Mouse (Mus musculus) adrenal gland (tissue): Measurements from ENCODE around the gene Ubn1.

Source experiments
- intact Hi-C: fragments of 180-260 bp; cut with DNase I; formaldehyde crosslinking; loops from one replicate; pipeline ENCODE4 v1.15.1; 2025

Gene Ubn1

GRCm38 (mm10) chr16:5070321-5070720, 20.5 kb downstream of the Ubn1 start:
- intact Hi-C loops, result no loop called here

- intact Hi-C loops, result no loop called here
These were observed 22.1 kb downstream of the Ubn1 start for GRCm38 (mm10) chr16:5071974-5072373.

GRCm38 (mm10) chr16:5074341-5074740, 24.5 kb downstream of the Ubn1 start:
- intact Hi-C loops, result no loop called here

DNA sequence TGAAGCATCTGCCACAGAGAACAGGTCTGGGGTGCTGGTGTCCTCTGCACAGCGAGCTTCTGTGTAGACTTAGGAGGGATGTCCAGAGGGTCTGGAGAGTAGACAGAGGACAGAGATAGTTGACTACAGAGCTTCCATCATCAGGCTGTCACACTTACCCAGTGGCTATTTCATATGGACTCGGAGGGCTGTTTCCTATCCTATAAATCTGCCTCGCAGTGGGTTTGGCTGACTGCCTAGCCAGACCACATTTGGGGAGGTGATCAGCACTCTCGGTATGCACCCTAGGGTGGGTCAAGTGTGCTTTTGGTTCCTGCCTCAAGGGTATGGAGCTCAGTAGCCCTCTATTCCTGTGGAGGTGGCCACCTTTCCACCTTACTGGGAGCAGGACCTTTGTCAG, 35.3 kb downstream of the Ubn1 start:
- intact Hi-C loops, result no loop called here

- intact Hi-C loops, result no loop called here
These were observed 36.3 kb downstream of the Ubn1 start for GRCm38 (mm10) chr16:5086179-5086578.

DNA sequence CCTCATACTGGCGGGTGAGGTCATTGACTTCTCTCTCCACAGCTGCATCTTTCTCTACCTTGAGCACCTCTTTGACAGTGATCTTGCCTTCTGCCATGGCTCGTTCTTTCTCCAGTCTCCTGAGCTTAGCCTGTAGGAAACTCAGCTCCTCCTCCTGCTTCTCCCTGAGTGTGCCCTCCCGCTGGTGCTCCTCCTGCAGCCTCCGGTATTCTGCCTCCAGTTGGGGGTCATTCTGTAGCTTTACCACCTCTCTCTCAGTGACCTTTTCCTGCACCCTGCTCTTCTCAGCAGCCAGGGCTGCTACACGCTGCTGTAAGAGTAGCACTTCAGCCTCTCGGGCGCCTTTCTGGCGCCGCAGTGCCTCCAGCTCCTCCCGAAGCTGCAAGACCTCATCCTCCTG, 39.2 kb downstream of the Ubn1 start:
- intact Hi-C loops, result no loop called here

DNA sequence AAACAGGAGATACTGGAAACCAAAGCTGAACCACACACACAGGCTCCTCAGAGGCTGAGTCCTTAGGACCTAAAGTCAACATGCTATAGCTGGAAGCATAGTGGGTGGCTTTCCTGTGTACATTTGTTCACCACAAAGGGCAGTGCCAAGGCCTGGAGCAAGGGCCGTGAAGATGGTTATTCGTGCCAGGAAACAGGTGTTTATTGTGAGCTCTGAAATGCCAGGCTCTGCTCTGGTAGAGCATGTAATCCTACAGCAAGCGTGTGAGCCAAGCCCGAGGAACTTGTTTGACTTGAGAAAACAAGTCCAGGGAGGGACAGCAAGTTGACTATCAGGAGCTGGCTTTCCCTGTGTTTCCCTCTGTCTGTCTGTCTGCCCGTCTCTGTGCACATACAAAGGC, 43.4 kb downstream of the Ubn1 start:
- intact Hi-C loops, result no loop called here

DNA sequence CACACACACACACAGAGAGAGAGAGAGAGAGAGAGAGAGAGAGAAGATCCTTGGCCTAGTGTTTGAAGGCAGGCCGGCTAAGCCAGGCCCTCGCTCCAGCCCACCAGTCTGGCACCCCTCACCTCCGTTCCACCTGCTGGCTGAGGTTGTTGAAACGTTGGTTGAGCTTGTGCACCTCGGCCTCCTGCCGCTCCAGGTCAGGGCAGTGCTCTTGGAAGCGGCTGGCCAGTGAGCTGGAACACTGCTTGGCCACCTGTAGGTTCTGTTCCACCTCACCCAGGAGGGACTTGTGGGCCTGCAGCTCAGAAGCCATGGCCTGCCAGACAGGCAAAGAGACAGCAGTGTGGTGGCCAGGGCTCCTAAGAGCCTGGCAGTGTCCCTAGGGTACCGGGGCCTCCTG, 46.6 kb downstream of the Ubn1 start:
- intact Hi-C loops, result no loop called here

GRCm38 (mm10) chr16:5101000-5101399, 51.1 kb downstream of the Ubn1 start:
- intact Hi-C loops, result no loop called here

DNA sequence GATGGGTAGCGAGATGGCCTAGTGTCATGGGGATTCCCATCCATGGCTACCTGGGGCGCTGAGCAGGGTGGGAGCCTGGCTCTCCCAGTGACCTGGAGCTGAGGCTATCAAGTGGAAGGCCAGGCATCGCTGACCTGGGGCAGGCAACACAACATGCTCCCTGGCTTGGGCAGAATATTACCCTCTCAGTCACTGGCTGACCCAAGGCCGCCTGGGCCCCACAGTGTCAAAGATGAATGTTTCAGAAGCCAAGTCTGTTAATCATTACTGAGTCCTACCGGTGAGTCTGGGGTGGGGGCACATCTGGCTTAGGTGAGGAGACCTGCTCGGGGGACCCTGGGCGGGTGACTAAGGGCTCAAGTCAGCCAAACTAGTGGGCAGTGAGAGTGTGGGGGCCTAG, 60.0 kb downstream of the Ubn1 start:
- intact Hi-C loops, result no loop called here

DNA sequence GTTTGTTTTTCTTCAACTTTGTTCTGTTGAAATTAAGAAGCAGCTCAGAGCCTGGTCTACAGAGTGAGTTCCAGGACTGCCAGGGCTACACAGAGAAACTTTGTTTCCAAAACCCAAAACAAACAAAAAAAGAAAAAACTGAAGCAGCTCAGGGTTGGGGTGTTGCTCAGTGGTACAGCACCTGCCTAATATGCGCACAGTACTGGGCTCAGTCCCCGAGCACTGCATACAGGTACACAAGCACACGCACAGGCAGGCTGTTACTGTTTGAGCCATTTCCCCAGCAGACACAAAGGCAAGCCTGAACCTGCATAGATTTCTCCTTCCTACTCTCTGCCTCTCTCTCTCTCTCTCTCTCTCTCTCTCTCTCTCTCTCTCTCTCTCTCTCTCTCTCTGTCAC, 61.2 kb downstream of the Ubn1 start:
- intact Hi-C loops, result no loop called here

- intact Hi-C loops, result no loop called here
These were observed 63.2 kb downstream of the Ubn1 start for GRCm38 (mm10) chr16:5113002-5113550.

DNA sequence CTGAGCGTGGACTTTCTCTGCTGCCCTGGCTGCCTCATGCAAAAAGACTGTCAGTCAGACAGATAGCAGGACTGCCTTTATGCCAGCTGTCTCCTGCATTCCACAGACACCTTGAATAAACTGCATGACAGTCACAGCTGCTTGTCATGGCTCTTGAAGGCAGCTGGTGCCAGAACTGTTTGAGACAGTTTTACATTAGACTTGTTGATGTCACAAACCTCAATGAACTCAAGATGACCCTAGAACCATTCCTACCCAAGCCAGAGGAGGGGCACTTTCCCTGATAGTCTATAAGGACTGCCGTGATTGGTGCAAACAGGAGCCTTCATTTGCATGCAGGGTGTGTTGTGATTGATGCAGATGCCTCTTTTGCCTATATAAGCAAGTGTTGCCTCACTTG, 63.7 kb downstream of the Ubn1 start:
- intact Hi-C loops, result no loop called here

GRCm38 (mm10) chr16:5119385-5119784, 69.5 kb downstream of the Ubn1 start:
- intact Hi-C loops, result no loop called here

DNA sequence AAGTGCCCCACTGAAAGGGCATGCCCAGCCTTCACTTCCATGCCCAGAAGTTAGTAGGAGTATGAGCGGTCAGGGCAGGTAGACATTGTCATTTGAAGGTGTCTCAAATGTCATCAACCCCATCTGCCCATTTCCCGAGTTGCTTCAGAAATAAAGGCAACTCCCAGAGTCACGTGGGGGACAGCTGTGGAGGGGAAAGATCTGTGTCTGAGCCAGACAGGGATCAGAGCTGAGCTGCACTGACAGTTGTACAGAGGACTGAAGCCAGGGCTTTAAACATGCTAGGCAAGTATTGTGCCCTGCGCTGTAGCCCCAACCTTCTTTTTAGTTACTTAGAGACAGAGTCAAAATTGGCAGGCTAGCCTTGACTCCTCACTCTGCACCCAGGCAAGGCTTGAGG, 70.0 kb downstream of the Ubn1 start:
- intact Hi-C loops, result no loop called here

GRCm38 (mm10) chr16:5123476-5123875, 73.6 kb downstream of the Ubn1 start:
- intact Hi-C loops, result no loop called here

DNA sequence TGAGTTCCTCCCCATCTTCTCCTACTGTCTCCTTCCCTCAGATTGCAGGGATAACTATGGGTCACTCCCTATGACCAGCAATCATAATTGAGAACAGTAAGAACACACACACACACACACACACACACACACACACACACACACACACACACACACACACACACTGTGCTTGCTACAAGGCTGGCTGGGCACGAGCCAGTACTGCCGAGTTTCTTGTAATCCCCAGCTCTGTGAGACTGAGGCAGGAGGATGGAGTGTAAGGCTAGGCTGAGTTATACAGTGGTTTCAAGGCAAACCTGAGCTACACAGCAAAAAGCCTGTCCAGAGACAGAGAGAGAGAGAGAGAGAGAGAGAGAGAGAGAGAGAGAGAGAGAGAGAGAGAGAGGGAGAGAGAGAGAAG, 80.3 kb downstream of the Ubn1 start:
- intact Hi-C loops, result no loop called here

DNA sequence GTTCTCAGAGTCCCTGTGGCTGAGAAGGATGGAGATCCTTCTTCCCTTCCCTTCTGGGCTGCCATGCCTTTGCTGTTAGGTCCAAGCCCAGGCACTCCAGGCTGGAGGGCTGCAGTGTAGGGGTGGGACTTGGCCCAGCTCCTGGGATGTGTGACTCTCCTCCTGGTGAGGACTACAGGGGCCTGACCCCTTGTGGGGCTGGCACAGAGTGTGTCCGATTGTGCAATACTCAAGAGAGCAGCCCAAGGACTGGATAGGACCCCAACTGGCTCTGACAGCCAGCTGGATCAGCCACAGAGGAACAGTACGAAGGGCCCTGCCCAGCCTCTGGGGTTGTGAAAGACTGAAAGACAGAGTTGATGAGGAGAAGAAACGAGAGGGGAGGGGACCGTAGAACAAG, 80.9 kb downstream of the Ubn1 start:
- intact Hi-C loops, result no loop called here

GRCm38 (mm10) chr16:5131251-5131922, 81.5 kb downstream of the Ubn1 start:
- intact Hi-C loops, result no loop called here

DNA sequence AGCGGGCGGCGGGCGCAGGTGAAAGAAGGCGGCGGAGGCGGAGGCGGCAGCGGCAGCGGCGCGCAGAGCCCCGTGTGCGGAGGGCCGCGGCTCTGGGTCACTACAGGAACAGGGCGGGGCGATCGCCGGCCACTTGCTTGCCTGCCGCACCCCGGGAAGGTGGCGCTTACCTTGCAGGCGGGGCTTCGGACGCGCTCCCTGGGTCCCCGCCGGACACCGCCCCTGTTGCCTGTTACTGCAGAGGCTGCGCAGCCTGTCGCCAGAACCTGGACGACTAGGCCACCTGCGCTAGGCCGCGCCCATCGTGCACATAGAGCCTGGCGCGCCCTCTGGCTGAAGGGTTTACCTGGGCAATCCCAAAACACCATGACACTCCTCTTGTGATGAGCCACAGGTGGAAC, 82.5 kb downstream of the Ubn1 start, which contains the start of gene Ppl:
Gene Ppl, minus strand, starts transcription at position 21 of the 401 bp plus-strand sequence.
- intact Hi-C loops, result no loop called here

DNA sequence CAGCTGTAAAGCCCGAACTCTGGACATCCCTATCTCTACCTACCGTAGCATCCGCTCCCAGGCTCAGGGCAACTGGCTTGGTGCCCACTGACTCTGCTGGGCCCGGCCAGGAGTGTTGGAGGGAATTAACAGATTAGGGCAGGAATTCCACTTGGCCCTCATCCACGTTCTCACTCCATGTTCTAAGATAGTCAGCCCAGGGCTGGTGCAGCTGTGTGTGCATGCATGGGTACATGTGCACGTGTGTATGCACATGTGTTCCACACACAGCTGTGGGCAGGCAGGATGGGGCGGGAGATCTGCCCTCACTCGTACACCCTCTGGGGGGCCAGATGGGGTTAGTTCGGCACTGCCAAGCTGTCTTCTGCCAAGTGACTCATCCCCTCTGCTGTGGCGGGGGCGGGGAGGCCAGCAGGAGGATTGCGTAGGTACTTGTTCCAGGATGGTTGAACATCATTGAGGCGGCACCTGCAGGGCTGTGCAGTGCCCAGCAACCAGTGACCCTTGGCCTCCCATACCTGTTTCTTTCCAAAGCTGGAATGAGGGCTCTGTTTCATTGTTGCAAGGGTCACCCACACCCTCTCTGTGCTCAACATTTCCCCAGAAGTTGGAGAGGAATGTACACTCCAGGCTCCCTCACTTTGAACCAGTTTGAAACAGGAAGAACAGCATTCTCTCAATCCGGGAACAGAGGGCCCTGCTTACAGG, 84.9 kb downstream of the Ubn1 start:
- intact Hi-C loops, result no loop called here

DNA sequence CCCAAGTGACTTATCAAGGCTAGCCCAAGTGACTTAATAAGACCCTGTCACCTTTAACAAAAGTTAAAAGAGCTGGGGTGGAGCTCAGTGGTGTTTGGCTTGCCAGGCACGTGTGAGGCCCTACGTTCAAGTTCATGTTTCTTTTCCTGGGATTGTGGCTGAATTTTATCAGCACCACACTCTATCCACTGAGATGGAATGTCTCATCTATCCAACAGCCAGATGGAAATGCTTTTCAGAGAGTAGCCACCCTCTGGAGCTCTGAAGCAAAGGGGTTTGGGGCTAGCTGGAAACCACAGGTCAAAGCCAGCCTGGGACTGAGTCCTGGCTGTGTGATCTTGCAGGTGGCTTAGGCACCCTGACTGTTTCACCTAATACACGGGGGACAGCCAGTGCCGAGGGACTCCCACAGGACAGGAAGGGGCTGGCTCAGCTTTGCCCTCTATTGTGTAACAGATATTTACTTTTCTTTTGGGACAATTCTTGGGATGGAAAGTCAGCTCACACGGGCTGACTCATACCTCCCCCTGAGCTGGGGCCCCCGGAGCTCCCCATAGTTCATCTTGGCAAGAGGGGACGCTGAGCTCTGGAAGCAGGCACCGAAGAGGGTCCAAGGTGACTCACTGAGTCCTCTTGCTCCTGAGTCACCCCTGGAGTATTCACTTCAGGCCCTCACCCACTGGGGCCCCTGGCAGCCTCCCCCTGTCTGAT, 85.8 kb downstream of the Ubn1 start:
- intact Hi-C loops, result no loop called here
